Mouse (Mus musculus): Measurements from ENCODE around the gene E130308A19Rik.

E130308A19Rik gene

GRCm38 (mm10) chr4:59727187-59727877, 101.3 kb downstream of the E130308A19Rik start:
- no peak for DNase-seq (ENCODE audit: low read depth, low spot score)

- no peak for DNase-seq (ENCODE audit: low read depth, low spot score)
These were observed 101.9 kb downstream of the E130308A19Rik start for GRCm38 (mm10) chr4:59727878-59728261.

- DNase-seq (ENCODE audit: low read depth, low spot score) = no peak
These were observed 102.8 kb downstream of the E130308A19Rik start for GRCm38 (mm10) chr4:59728839-59729238.

GRCm38 (mm10) chr4:59731544-59731943, 105.5 kb downstream of the E130308A19Rik start:
- DNase-seq (ENCODE audit: low read depth, low spot score) = no peak

- DNase-seq (ENCODE audit: low read depth, low spot score) = no peak
These were observed 113.3 kb downstream of the E130308A19Rik start for GRCm38 (mm10) chr4:59739321-59739720.

- no peak for DNase-seq (ENCODE audit: low read depth, low spot score)
These were observed 113.9 kb downstream of the E130308A19Rik start for GRCm38 (mm10) chr4:59739882-59740281.

- no peak for DNase-seq (ENCODE audit: low read depth, low spot score)
These were observed 127.6 kb downstream of the E130308A19Rik start for GRCm38 (mm10) chr4:59753491-59754140.

- DNase-seq (ENCODE audit: low read depth, low spot score) = no peak
These were observed 130.5 kb downstream of the E130308A19Rik start for GRCm38 (mm10) chr4:59756332-59757082.

- DNase-seq (ENCODE audit: low read depth, low spot score) = no peak
These were observed 131.7 kb downstream of the E130308A19Rik start for GRCm38 (mm10) chr4:59757452-59758435.

GRCm38 (mm10) chr4:59760016-59760415, 134.0 kb downstream of the E130308A19Rik start:
- DNase-seq (ENCODE audit: low read depth, low spot score) = no peak

- DNase-seq (ENCODE audit: low read depth, low spot score) = no peak
These were observed 134.8 kb downstream of the E130308A19Rik start for GRCm38 (mm10) chr4:59760636-59761364.

GRCm38 (mm10) chr4:59761365-59761729, 135.3 kb downstream of the E130308A19Rik start:
- no peak for DNase-seq (ENCODE audit: low read depth, low spot score)

- DNase-seq (ENCODE audit: low read depth, low spot score) = no peak
These were observed 138.9 kb downstream of the E130308A19Rik start for GRCm38 (mm10) chr4:59764950-59765349.

- no peak for DNase-seq (ENCODE audit: low read depth, low spot score)
These were observed 139.5 kb downstream of the E130308A19Rik start for GRCm38 (mm10) chr4:59765385-59766005.

- no peak for DNase-seq (ENCODE audit: low read depth, low spot score)
These were observed 141.7 kb downstream of the E130308A19Rik start for GRCm38 (mm10) chr4:59767717-59768116.

GRCm38 (mm10) chr4:59772171-59772879, 146.3 kb downstream of the E130308A19Rik start:
- DNase-seq (ENCODE audit: low read depth, low spot score) = no peak

GRCm38 (mm10) chr4:59777828-59778227, 151.8 kb downstream of the E130308A19Rik start:
- no peak for DNase-seq (ENCODE audit: low read depth, low spot score)

GRCm38 (mm10) chr4:59780568-59780967, 154.6 kb downstream of the E130308A19Rik start:
- no peak for DNase-seq (ENCODE audit: low read depth, low spot score)

- DNase-seq (ENCODE audit: low read depth, low spot score) = no peak
These were observed 157.1 kb downstream of the E130308A19Rik start for GRCm38 (mm10) chr4:59782853-59783684.

Measured in retina, adult 2 months (tissue).